Mouse (Mus musculus) left cerebral cortex, adult 11 months (tissue): ENCODE measurements around the gene Plppr3.

Source experiments
- DNase-seq: peaks from one replicate; pipeline ENCODE4 v3.0.0; 2022; ENCODE audit warnings: low spot score

Plppr3 gene

DNA sequence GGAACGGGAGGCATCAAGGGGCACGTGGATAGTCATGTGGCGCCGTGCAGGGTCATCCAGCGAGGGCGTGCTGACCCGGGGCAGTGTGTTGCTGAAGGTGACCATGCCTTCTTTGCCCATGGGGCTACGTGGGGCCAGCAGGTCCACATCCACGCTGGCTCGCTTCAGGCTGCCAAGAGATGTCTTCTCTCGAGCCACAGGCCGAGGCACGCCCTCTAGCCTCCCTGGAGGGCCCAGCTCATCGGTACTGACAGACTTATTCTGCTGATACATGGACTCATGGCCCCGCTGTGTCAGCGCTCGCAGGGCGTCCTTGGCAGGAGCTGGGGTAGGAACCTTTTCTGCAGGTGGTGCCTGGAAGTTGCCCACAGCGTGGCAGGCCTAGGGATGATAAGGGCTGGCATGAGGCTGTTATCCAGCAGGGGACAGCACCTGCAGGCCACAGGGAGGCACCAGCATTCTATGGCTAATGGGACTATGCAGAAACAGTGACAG is 8.6 kb downstream of the Plppr3 start:
- DNase-seq, result no peak

DNA sequence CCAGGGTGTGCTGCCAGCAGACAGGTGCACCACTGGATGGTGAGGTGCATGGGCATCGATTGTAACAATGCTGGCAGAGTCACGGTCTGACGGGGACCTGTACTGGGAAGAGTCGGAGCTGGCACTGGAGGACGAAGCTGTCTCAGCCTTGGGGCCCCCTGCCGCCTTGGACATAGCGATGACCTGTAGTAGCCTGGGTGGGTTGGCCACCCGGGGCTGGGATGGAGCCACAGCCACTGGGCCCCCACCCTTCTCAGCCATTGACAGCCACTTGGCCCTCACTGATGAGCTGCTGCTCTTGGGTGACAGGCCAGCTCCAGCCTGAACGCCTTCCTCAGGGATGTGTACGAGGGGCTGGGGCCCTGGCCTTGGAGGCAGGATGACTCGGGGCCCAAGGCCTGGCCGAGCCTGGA is 9.2 kb downstream of the Plppr3 start:
- DNase-seq, result no peak

DNA sequence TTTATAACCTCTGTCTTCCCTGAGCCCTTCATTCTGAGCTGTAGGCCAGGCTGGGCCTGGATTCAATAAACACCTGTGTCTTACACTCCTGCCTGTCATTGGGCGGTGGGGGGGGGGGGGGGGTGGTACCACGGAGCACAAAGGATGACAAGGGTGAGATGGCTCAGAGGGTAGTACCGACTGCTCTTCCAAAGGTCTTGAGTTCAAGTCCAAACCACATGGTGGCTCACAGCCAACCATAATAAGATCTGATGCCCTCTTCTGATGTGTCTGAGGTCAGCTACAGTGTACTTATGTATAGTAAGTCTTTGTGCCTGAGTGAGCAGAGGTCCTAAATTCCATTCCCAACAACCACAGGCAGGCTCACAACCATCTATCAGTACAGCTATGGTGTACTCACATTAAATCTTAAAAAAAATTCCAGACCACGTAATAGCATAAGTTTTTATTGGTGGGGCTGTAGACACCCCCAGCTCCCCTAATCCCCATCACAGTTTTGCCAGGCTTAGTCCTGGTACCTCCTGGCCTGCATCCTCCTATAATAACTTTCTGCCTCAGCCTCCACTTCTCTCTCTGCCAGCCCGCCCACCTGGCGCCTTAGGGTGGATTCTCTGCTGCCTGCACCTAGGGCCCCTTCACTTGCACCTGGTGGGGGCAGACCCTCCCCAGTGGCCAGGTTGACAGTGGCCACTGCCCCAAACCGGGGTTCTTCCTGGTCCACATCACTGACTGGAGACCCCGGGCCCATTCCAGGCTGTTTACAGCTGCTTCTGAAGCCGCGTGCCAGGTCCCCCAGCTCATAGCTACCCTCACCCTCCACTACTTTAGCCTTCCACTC is 9.9 kb downstream of the Plppr3 start:
- no peak for DNase-seq

DNA sequence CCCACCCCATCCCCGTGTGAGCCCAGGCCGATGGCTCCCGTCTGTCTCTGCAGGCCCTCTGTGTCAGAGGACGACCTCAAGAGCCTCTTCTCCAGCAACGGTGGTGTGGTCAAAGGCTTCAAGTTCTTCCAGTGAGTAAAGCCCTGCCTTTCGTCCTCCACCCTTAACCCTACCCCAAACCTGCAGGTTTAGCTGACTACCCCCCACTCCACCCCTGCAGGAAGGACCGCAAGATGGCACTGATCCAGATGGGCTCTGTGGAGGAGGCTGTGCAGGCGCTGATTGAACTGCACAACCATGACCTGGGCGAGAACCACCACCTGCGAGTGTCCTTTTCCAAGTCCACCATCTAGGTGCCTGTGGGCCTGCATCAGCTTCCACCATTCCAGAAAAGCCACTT is 11.5 kb downstream of the Plppr3 start:
- no peak for DNase-seq

DNA sequence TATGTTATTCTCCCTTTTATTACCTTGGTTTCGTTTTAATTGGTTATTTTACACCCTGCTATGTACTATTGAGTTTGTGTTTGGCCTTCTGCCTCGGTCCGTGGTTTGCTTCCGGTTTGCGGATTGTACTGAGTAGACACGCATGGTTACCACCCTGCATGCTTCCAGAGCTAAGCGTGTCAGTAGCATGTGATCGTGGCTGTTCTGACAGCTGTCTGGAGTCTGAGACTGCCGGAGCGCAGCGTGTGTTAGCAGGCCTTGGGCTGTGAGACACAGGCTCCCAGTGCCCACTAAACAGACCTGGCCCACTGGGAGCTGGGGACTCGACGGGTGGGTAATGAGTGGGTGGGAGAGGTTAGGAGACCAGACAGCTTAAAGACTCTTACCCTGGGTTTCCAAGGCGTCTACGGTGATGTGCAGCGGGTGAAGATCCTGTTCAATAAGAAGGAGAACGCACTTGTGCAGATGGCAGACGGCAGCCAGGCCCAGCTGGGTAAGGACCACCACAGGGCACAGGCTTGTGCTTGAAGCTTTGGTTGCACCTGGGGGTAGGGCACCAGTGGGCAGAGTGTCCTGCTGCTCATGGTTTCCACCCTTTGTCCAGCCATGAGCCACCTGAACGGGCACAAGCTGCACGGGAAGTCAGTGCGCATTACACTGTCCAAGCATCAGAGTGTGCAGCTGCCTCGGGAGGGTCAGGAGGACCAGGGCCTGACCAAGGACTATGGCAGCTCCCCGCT is 12.2 kb downstream of the Plppr3 start:
- DNase-seq, result no peak

DNA sequence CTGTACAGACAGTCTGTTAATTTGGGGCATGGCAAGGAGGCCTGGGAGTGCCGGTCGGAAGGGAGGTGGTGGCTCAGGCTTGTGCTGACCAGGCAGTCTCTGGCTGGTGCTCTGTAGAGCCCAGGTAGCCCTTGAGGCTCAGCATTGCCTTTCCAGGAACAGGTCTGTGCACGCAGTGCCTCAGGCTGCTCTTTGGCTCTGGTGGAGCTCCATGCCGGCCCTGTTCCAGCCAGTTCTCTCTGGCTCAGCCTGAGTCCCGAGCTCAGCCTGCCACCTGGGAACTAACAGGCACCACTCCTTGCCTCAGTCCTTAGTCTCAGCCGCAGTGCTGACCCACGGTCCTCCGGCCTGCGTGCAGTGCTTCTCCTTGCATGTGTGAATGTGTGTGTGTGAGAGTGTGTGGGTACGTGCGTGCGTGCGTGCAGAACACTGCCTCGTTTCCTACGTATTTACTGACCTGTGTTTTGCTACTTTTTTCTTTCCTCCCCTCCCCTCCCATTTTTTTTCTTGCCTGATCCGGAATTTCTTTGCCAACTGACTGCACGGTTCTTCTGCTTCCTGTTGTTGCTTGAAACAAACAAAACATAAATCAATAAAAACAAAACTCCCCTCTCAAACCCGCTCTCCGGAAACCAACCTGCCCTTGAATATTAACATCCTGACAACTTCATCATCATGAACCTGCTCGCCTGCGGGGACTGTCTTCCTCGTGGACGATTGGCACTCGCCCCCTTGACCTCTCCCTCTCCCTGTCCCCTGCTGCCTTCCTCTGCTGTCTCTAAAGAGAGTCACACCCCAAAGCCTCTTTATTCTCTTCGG is 13.0 kb downstream of the Plppr3 start:
- DNase-seq, result no peak

DNA sequence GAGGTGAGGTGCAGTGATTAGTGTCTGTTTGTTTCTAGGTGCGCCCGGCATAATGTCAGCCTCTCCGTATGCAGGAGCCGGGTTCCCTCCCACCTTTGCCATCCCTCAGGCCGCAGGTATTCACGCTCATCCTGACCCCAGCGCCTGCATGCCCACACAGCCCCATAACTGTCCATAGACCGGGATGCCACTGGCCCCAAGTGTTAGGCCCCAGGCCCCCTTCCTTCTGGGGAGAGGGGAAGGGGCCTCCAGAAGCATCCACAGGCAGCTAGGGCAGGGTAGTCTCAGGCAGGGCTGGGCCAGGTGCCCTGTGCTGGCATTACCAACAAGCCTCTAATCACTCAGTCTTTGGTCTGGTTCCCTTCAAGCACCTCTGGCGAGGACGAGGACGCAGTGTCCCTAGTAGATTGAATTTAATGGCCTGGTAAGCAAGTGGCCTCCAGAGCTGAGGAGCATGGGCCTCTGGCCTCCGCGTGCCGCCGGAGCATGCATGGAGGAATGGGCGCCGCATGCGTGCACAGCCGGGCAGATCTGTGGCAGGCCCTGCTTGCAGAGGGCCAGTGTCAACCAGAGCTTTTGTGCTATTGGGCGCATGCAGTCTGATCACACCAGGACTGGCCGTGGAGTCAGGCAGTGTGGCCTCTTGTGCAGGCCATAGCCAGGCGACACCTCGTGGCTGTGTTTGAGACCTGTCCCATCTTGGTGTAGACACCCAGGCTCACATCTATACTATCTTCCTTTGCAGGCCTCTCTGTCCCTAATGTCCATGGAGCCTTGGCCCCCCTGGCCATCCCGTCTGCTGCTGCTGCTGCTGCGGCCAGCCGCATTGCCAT is 14.1 kb downstream of the Plppr3 start:
- DNase-seq, result no peak

DNA sequence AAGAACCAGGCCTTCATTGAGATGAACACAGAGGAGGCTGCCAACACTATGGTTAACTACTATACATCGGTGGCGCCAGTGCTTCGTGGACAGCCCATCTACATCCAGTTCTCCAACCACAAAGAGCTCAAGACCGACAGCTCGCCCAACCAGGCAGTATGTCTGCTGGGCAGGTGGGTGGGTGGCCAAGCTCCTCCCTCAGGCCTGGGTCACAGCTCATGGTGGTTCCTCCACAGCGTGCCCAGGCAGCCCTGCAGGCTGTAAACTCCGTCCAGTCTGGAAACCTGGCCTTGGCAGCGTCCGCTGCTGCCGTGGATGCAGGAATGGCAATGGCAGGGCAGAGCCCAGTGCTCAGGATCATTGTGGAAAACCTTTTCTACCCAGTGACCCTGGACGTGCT is 15.3 kb downstream of the Plppr3 start:
- no peak for DNase-seq

DNA sequence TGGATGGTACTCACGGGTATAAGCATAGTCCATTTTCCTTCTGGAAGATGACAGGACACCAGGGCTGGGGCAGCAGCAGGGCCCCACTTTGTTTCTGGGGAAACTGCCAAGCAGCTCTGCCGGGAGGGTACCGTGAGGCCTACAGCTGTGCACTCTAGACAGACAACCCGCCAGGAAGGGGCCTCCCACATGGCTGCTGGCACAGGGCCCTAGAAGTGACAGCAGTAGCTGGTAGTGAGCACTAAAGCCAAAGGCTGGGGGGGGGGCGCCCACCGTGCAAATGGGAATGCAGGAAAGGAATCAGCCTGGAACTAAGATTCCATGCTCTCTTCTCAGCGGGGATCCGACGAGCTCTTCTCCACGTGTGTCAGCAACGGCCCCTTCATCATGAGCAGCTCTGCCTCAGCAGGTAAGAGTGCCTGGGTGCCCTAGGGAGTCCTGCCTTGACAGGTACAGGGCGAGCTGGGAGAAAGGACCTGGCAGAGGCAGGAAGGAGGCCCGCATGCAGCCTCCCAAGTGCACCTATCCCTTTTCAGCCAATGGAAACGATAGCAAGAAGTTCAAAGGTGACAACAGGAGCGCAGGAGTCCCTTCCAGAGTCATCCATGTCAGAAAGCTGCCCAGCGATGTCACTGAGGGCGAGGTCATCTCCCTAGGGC is 15.9 kb downstream of the Plppr3 start:
- DNase-seq, result peak; percentile 68

DNA sequence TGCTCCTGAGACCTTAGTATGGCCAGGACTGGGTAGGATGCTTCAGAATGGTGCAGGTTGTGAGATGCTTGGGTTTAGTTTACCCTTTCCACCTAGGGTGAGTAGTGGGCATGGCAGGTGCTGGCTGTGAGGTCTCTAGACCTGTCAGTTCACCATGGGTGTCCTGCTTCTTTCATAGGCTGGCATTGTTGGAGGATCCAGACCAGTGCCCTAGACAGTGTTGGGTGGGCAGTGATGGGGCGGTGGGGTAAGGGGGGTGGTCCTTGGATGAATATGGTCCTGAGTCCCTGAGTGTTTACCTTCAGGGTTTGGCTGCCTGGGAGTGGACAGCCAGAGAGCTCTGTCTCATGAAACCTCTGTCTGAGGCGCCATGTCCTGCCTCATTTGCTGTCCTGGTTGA is 16.5 kb downstream of the Plppr3 start:
- DNase-seq, result no peak

DNA sequence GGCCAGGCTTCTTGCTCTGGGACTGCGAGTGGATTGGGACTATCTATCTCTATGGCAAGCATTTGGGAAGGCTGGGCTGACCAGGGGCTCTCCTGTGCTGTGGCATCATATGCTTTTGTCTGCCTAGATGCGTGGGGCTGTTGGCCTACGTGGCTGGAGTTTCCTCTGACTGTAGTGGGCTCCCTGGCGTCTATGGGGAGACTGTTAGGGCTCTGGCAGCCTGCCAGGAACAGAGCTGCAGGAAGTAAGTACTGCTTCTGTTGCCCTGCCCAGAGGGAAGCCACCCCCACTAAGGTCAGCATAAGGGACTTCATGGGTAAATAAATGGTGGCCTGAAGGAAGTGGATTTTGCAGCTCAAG is 17.0 kb downstream of the Plppr3 start:
- no peak for DNase-seq

DNA sequence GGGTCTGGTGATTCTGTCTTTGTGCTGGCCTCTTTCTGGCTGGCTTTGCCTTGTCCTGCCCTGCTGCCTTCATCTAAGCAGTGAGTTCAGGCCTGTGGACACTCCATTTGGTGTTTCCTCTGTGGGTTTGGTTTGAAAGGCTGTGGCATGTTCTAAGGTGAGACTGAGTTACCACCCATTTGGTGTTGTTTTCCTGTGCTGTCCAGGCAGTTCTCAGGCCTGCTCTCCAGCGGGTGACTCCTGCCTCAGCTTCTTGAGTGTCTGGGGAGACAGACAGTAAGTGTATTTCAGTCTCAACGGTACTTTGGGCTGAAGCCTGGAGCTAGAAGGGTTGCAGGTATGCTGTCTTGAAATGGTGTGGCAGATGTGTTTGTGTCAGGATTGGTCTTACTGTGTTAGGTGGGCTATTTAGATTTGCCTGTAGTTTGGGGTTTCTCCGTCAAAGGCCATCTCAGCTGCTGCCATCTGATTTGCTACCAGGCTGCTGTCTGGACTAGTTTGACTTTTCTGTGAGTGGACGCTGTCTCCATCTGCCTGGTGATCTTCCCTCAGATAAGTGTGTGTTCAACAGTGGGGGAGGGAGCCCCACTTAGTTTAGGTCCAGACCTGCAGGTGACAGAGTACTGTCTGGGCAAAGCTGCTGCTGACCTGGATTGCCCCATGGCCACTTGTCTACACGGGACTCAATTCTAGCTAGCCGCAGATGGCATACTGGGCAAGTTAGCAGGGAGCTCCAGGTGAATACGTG is 17.6 kb downstream of the Plppr3 start:
- DNase-seq, result no peak

DNA sequence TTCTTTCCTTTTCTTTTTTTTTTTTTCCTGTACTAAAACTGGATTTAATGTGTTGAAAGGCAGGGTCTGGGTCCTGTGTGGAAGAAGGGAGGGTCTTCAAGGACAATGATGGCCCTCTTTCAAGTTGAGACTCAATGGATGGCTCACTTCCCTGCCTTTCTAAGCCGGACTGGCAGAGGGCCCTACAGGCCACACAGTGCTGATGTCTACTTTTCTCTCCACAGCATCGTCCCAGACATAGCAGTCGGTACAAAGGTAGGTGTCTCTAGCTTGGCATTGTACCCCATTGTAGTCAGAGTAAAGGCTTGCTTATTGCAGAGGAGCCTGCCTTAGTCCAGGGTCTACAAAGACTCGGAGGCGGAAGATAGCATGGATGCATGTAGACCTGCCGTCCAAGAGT is 18.2 kb downstream of the Plppr3 start:
- no peak for DNase-seq

DNA sequence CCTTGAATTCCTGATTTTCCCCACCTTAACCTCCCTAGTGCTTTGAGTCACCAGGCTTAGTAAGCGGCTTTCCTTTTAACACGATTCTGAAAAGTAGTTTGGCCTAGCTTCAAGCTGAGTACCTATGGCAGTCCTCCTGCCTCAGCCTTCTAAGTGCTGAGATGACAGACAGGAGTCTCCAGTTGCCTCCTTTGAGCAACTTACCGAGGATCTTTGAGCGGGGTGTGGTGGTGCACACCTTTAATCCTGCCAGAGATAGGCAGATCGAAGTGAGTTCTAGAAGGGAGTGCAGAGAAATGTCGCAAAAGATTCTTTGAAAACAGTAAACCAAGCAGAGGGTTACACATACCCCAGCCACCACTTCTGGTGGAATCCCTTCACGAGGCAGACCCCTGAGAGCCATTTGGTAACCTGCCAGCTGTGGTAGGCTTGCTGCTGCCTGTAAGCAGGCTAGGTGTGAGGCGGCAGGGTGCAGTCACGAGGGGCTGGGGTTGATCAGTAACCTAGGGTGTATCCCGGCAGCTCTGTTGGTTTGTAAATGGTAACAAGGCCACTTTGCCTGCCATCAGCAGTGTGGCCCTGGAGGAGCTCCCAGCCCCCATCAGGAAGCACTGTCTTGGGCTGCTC is 18.8 kb downstream of the Plppr3 start:
- no peak for DNase-seq

DNA sequence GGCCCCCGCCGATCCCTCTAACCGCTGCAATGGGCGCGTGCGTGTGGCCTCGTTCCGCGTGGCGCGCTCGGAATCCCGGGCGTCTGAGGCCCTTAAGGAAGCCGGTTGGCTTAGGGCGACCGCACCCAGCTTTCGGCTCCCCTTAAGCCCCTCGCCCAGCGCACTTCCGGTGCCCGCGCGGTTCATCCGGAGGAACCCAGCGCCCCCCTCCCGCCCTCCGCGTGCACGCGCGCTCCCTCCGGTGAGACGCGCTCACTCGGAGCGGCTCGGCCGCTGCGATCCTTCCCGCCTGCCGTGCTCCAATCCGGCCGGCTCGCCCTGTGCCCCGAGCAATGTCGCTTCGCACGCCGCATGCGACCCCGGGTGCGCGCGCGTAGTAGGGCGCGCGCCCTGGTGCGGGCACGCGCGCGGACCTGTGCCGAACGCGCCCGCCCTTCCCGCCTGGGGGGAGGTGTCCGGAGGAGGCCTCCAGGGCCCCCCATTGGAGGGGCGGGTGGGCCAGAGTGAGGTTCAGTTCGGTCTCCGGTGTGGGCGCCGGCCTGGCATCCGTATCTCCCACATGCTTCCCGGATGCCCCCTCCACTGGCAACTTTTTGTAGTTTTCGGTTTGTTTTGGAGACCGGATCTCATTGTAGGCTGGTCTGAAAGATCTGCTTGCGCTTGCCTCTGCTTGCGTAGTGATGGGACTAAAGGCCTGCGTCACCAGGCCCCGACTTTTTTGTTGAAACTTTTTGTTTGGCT is 19.5 kb downstream of the Plppr3 start:
- no peak for DNase-seq

DNA sequence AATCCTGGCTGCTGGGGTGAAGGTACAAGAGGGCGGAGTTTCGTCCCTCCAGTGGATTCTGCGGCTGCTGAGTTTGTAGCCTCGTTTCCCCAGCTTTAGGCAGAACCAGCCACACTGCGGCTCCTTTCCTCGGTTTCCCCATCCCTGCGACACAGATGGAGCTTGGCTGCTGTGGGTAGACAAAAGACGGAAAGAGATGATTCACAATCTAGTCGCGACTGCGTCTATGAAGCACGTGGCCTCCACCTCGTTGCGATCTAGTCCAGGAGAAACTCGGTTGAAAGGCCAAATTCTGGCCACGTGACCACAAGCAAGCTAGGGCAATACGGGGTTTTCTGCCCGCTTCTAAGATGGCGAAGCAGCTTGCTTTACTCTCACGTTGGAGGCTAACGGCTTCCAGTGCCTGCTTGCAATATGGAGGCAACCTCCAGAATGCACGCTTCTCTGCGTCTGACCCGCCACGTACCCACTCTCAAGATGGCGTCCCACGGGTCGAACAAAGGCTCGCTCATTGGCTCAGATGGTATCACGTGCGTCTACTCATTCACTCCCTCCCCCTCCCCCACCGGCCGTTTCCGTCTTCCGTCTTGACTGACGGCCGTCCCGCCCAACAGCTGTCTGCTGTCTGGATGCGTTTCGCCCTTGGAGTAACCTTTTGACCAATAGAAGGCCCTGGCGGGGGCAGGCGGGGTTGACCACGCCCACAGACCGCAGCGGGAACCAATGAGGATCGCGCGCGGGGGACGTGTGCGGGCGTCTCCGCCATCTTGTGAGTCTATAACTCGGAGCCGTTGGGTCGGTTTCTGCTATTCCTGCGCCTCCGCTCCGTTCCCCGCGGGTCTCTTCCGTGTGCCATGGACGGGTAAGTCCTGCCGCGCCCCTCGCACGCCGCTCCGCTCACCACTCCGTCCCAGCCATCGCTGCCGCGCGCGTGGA is 20.3 kb downstream of the Plppr3 start, which contains the start of gene Ptbp1:
TSS of gene Ptbp1 (plus strand) at position 568 of the 936 bp plus-strand sequence.
- peak; percentile 99 for DNase-seq

DNA sequence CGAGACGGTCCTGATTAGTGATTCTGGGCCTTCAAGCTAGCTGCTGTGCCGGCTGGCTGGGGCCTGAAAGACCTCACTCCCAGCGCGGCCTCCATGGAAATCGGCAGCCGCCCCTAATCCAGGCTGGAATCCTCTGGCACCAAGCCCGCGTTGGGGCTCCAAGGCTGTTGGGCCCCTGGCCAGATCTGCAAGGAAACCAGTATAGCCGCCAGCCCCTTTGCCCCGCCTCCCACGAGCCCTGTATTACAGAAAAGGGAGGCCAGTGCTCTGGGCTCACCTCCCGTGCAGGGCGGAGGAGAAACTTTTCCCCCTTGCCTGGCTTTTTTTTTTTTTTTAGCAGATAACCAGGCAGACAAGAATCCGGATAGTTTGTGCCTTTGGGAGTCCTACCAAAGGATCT is 21.0 kb downstream of the Plppr3 start:
- DNase-seq, result peak; percentile 64

DNA sequence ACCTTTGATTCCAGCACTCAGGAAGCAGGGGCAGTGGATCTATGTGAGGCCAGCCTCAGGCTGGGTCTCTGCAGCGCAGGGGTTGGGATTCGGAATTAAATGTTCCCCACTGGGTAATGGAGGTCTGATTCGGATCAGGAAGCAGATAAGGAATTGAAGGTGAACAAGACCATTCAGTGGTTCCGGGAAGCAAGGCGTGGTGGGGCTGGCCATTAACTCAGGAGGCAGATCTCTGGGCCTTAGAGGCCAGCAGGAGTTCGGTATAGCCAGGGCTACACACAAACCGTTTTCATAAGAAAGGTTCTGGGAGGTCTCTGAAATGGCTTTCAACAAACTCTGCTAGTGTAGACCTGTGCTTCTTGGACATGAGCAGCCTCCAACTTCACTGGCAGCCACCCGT is 21.6 kb downstream of the Plppr3 start:
- DNase-seq, result no peak
